8 mouse cellular contexts compared by ENCODE assay signal in genomic region chr17:45626577-45627134, GRCm38 (mm10). TPM values are rescaled to one million over a fixed set of nuclear protein-coding genes. Genes with fewer than 3 reads are reported as not detected.
DNase-seq lines count a peak whose midpoint lies in the region; ATAC-seq and TF ChIP-seq lines count a peak whose summit lies in the region.

No protein-coding gene starts in this region.

- TF ChIP-seq CTCF in cortical plate, adult 2 months (IDR thresholded peaks at IDR 0.05; ENCODE audit: extremely low read depth, insufficient read depth, low read length), result peak; percentile 88
- peak; percentile 92 for TF ChIP-seq CTCF in gastrocnemius, adult 2 months (IDR thresholded peaks at IDR 0.05)

- intact Hi-C loops in gastrocnemius, adult 2 months (cut with DNase I), result loop anchor here (1.0 kb wide), 1 partner anchor 41 kb away; no protein-coding TSS in a partner anchor
- intact Hi-C loops in left cerebral cortex, postnatal 10 days (cut with DNase I), result loop anchor here (5.0 kb wide), 1 partner anchor 44 kb away; no protein-coding TSS in a partner anchor

- H3K4me3 ChIP-seq in cortical plate, adult 2 months (ENCODE audit: insufficient read depth, low read length), result no peak overlapping the region
- H3K4me3 ChIP-seq in gastrocnemius, adult 2 months, result peak overlapping the region; percentile 59

- peak; percentile 73 for DNase-seq in urinary bladder, postnatal 14 days (ENCODE audit: low spot score)
- DNase-seq in urinary bladder, postnatal 4 days (ENCODE audit: low spot score in 2 of 2), result no peak
- peak; percentile 57 for DNase-seq in gastrocnemius, adult 2 months
- peak; percentile 72 to 81 for DNase-seq in left cerebral cortex, postnatal 10 days (ENCODE audit: extremely low spot score in 1 of 2, low spot score in 2 of 2)
- peak; percentile 65 for DNase-seq in right cerebral cortex, postnatal 25 days

- peak; percentile 95 for ATAC-seq in inflammation-experienced regulatory T-cells, adult 6 months
- peak; percentile 92 for ATAC-seq in megakaryocyte progenitor cell, adult 5-6 weeks (replicated peaks; ENCODE audit: poor library complexity)

- peaks cover 2% of the 10 kb centered on the region; the same call in 1 of the 2 replicates for H3K4me1 ChIP-seq in cortical plate, adult 2 months (ENCODE audit: control insufficient read depth, insufficient read depth, low read length)

- no peak overlapping the region for H3K27ac ChIP-seq in cortical plate, adult 2 months (ENCODE audit: insufficient read depth, low read length)
- H3K27ac ChIP-seq in gastrocnemius, adult 2 months, result peak overlapping the region; percentile 72

- no peak for TF ChIP-seq POLR2A in cortical plate, adult 2 months (IDR thresholded peaks at IDR 0.05; ENCODE audit: extremely low read depth, insufficient read depth, low read length)

RNA-seq across cellular contexts. Expression of gene Mymx, which starts 24.8 kb away (rescaled TPM):
- polyA plus RNA-seq in cortical plate, adult 2 months (2012; rRNA removed), result not detected in 2 replicates
- under 1 TPM in 1 of 2 experiments, not detected in 1; 0.36 TPM for total RNA-seq in gastrocnemius, adult 2 months (2021)
- polyA plus RNA-seq in inflammation-experienced regulatory T-cells, adult 6 months (2017; shearing (Covaris generic)), result not detected
- total RNA-seq in left cerebral cortex, postnatal 10 days (2021), result not detected
- total RNA-seq in megakaryocyte progenitor cell, adult 5-6 weeks (2015), result not detected in 2 replicates
- total RNA-seq in megakaryocyte progenitor cell, adult 5-6 weeks (2017), result not detected in 2 replicates

RNA-seq across cellular contexts. Expression of gene Slc29a1, which starts 27.2 kb away (rescaled TPM):
- 35.9 and 37.6 TPM in 2 replicates for polyA plus RNA-seq in cortical plate, adult 2 months (2012; rRNA removed)
- 10 to 100 TPM; 27.4 to 44.7 TPM for total RNA-seq in gastrocnemius, adult 2 months (2021)
- polyA plus RNA-seq in inflammation-experienced regulatory T-cells, adult 6 months (2017; shearing (Covaris generic)), result 100 to 1,000 TPM in 2 of 3 experiments, 10 to 100 TPM in 1; 72.2 to 131 (median 109) TPM
- 10 to 100 TPM; 30.3 to 33.3 TPM for total RNA-seq in left cerebral cortex, postnatal 10 days (2021)
- total RNA-seq in megakaryocyte progenitor cell, adult 5-6 weeks (2015), result 43.5 and 67.7 TPM in 2 replicates
- 64.1 and 64.3 TPM in 2 replicates for total RNA-seq in megakaryocyte progenitor cell, adult 5-6 weeks (2017)

RNA-seq across cellular contexts. Expression of gene Capn11, which starts 32.5 kb away (rescaled TPM):
- 0.21 and 2.1 TPM in 2 replicates for polyA plus RNA-seq in cortical plate, adult 2 months (2012; rRNA removed)
- total RNA-seq in gastrocnemius, adult 2 months (2021), result under 1 TPM; 0.59 to 0.98 TPM
- not detected for polyA plus RNA-seq in inflammation-experienced regulatory T-cells, adult 6 months (2017; shearing (Covaris generic))
- total RNA-seq in left cerebral cortex, postnatal 10 days (2021), result under 1 TPM in 1 of 2 experiments, not detected in 1; 0.39 TPM
- 0.07 TPM in 1 of 2 replicates, not detected in the other for total RNA-seq in megakaryocyte progenitor cell, adult 5-6 weeks (2015)
- 0.17 TPM in 1 of 2 replicates, not detected in the other for total RNA-seq in megakaryocyte progenitor cell, adult 5-6 weeks (2017)

RNA-seq across cellular contexts. Expression of gene Hsp90ab1, which starts 53.6 kb away (rescaled TPM):
- 980 and 997 TPM in 2 replicates for polyA plus RNA-seq in cortical plate, adult 2 months (2012; rRNA removed)
- 1,000 to 10,000 TPM; 1,106 to 1,162 TPM for total RNA-seq in gastrocnemius, adult 2 months (2021)
- 1,000 to 10,000 TPM in 1 of 3 experiments, 100 to 1,000 TPM in 2; 939 to 1,028 (median 983) TPM for polyA plus RNA-seq in inflammation-experienced regulatory T-cells, adult 6 months (2017; shearing (Covaris generic))
- 1,000 to 10,000 TPM; 1,675 to 1,723 TPM for total RNA-seq in left cerebral cortex, postnatal 10 days (2021)
- 1,239 and 1,324 TPM in 2 replicates for total RNA-seq in megakaryocyte progenitor cell, adult 5-6 weeks (2015)
- 2,380 and 2,713 TPM in 2 replicates for total RNA-seq in megakaryocyte progenitor cell, adult 5-6 weeks (2017)

RNA-seq across cellular contexts. Expression of gene Mrpl14, which starts 59.5 kb away (rescaled TPM):
- polyA plus RNA-seq in cortical plate, adult 2 months (2012; rRNA removed), result 57.1 and 63.8 TPM in 2 replicates
- 100 to 1,000 TPM in 1 of 2 experiments, 10 to 100 TPM in 1; 99.5 to 139 TPM for total RNA-seq in gastrocnemius, adult 2 months (2021)
- polyA plus RNA-seq in inflammation-experienced regulatory T-cells, adult 6 months (2017; shearing (Covaris generic)), result 10 to 100 TPM; 74.5 to 88.1 (median 87.7) TPM
- total RNA-seq in left cerebral cortex, postnatal 10 days (2021), result 10 to 100 TPM; 46.8 to 47.1 TPM
- 35.2 and 47.5 TPM in 2 replicates for total RNA-seq in megakaryocyte progenitor cell, adult 5-6 weeks (2015)
- 24.9 and 34.2 TPM in 2 replicates for total RNA-seq in megakaryocyte progenitor cell, adult 5-6 weeks (2017)

Comparison
In these comparisons a context has a peak if more than half of its experiments do, and no peak if none do; other contexts are left out.
1. DNase-seq: peak in urinary bladder, postnatal 14 days (single experiment), gastrocnemius, adult 2 months (single experiment), left cerebral cortex, postnatal 10 days (2 of 2) and right cerebral cortex, postnatal 25 days (single experiment); none in urinary bladder, postnatal 4 days (0 of 2).